Mouse (Mus musculus) ES-Bruce4 (cell line): ENCODE results near the gene Olfr221.

Source experiments
- CTCF ChIP-seq: IDR thresholded peaks from one replicate; pipeline ENCODE4 v1.8.1; 2011; ENCODE audit warnings: low read depth, low read length
- POLR2A ChIP-seq: IDR thresholded peaks from one replicate; pipeline ENCODE4 v1.8.1; 2011; ENCODE audit warnings: low read length; ENCODE audit not compliant: insufficient read depth

DNA sequence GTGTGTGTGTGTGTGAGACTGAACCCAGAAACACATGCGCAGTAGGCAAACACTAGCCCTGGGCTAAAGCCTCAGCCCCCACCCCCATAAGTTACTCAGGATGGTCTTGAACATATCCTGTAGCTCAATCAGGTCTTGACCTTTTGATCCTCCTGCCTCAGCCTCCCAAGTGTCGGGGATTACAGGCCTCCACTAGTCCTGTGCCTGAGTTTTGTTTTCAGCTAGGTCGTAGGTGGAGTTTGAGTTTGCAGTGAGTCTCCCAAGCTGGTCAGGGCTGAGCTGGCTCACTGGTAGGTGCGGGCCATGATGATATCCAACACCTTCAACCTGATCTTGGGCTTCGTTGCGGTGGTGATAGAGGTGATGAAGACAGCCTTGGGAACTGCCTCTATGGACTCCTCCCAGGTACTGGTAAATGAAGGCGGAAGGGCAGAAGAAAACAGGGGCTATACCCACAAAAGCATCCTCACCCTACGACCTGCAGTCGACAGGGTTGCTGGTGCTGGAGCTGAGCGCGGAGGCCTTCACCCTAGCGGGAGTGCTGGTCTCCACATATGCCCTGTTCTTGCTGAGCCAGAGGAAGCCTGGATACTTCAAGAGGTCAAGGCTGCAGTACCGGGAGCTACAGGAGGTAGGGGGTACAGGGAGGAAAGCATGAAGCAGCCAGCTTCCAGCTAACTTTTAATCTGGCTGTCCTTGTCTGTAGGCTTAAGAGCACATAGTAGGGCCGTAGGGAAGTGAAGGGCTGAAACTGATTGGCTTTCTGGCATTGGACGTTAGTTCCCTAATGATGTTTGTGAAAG lies 23.8 kb downstream of the Olfr221 start:
- TF ChIP-seq POLR2A (no peak), CTCF (no peak)
